Mouse (Mus musculus) kidney, embryonic 14.5 days (tissue): ENCODE data around the gene Satb1. TPM values are rescaled to one million over a fixed set of nuclear protein-coding genes. Genes with fewer than 3 reads are reported as not detected.

Experiments used
- ATAC-seq: fragments of 200-750 bp; cut with Nextera tagmentation; 2 replicates; pipeline ENCODE4 v1.8.0; 2017; ENCODE audit warnings: moderate number of reproducible peaks, mild to moderate bottlenecking, moderate TSS enrichment, moderate library complexity; ENCODE audit not compliant: low FRiP score, low TSS enrichment
- H3K27ac ChIP-seq: fragments of 300-500 bp; sonication (generic); 2 replicates; pipeline ENCODE4 v1.5.1; 2014; ENCODE audit warnings: low read depth, mild to moderate bottlenecking, low read length, moderate library complexity, mixed read lengths
- H3K27me3 ChIP-seq: fragments of 300-500 bp; sonication (generic); 2 replicates; pipeline ENCODE4 v1.6.1; 2014; ENCODE audit warnings: mild to moderate bottlenecking, low read length; ENCODE audit not compliant: control insufficient read depth, insufficient read depth
- H3K36me3 ChIP-seq: fragments of 300-500 bp; sonication (generic); 2 replicates; pipeline ENCODE4 v1.6.1; 2014; ENCODE audit warnings: low read length, mixed read lengths; ENCODE audit not compliant: control insufficient read depth, insufficient read depth
- H3K4me1 ChIP-seq: fragments of 300-500 bp; sonication (generic); 2 replicates; pipeline ENCODE4 v1.6.1; 2014; ENCODE audit warnings: low read length, mixed read lengths; ENCODE audit not compliant: control insufficient read depth, insufficient read depth
- H3K4me2 ChIP-seq: fragments of 300-500 bp; sonication (generic); replicated peaks from 2 replicates; pipeline ENCODE4 v1.6.1; 2014; ENCODE audit warnings: low read depth, mild to moderate bottlenecking, low read length
- H3K4me3 ChIP-seq: fragments of 300-500 bp; sonication (generic); 2 replicates; pipeline ENCODE4 v1.5.1; 2014; ENCODE audit warnings: mild to moderate bottlenecking, low read length
- H3K9ac ChIP-seq: fragments of 300-500 bp; sonication (generic); 2 replicates; pipeline ENCODE4 v1.6.1; 2014; ENCODE audit warnings: low read depth, mild to moderate bottlenecking, low read length, moderate library complexity
- H3K9me3 ChIP-seq: fragments of 300-500 bp; sonication (generic); 2 replicates; pipeline ENCODE4 v1.6.1; 2016; ENCODE audit warnings: low read length; ENCODE audit not compliant: control insufficient read depth
- WGBS: fragments of 180-500 bp; shearing (Covaris S2); extraction: QIAGEN DNeasy Blood & Tissue Kit; methylation state at CpG from one replicate; pipeline ENCODE4 v1.1.7; 2014; 5-methylcytosine and 5-hydroxymethylcytosine counted together
- polyA plus RNA-seq: library from polyadenylated mRNA; unstranded; fragments of >200 nt; fragmentation: Nextera tagmentation; extraction: Ambion mirVana; gene quantifications from 2 replicates; pipeline ENCODE4 v1.2.1, GENCODE M21; 2014

Gene Satb1
- polyA plus RNA-seq, 1 experiment from 2014 or later, result 12.7 TPM

DNA sequence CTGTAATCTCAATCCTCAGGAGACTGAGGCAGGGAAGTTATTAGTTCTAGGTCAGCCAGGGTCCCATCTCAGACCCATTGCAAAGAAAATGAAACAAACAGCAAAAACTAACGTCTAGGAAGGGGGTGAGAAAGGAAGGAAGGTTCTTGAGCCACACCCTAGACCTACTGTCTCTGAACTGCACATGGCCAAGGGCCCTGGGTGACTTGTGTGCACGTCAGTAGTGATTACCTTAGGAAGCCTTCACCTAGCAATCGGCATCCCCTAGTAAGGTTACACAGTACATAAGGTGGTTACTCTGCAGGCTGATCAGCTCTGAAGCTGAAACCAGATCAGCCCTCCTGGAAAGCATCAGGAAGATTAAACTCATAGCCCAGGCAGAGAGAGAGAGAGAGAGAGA, 22.2 kb upstream of the Satb1 start:
- 88% methylated on average over 3 of the region's 3 CpGs for WGBS
- no peaks in the 10 kb centered on the region for H3K27me3 ChIP-seq
- no peaks in the 10 kb centered on the region for H3K4me1 ChIP-seq
- H3K9me3 ChIP-seq, result no peaks in the 10 kb centered on the region
- no peak overlapping the region for H3K9ac ChIP-seq
- ATAC-seq, result no peak
- H3K4me3 ChIP-seq, result no peak overlapping the region
- no peaks in the 10 kb centered on the region for H3K36me3 ChIP-seq
- no peak overlapping the region for H3K4me2 ChIP-seq
- no peak overlapping the region for H3K27ac ChIP-seq

DNA sequence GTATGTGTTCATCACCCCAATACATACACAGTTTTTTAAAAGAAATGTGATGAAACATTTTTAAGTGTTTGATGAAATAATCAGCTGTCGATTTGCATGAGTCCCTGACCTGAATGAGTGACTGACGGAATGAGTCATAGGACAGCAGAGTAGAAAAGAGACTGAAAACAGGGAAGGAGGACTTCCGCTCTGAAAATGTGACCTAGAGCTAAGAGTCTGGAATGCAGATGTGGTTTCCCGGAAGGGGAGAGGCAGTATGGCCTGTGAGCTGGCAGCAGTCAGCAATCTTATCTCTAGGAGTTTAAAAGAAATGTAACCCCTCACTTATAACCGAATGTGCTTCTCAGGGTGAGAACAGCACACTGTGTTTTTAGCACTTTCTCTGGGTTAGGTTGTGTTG, 20.9 kb upstream of the Satb1 start:
- Histone ChIP-seq H3K4me1 (no peaks in the 10 kb centered on the region), H3K4me2 (no peak overlapping the region), H3K4me3 (no peak overlapping the region), H3K9ac (no peak overlapping the region), H3K9me3 (no peaks in the 10 kb centered on the region), H3K36me3 (no peaks in the 10 kb centered on the region), H3K27me3 (no peaks in the 10 kb centered on the region), H3K27ac (no peak overlapping the region)
- 78% methylated on average over 5 of the region's 5 CpGs for WGBS
- ATAC-seq, result no peak

DNA sequence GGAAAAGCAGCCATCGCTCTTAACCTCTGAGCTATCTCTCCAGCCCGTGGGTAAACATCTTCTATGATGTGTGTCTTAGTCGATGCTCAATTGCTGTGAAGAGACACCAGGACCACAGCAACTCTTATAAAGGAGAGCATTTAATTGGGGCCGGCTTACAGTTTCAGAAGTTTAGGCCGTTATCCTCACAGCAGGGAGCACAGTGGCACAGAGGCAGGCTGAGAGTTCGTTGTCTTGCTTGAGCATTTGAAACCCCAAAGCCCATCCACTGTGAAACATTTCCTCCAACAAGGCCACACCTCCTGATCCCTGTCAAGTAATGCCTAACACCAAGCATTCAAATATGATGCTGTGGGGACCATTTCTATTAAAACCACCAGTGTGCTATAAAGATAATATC, 7.5 kb upstream of the Satb1 start:
- Histone ChIP-seq H3K27ac (no peak overlapping the region), H3K36me3 (no peaks in the 10 kb centered on the region), H3K9ac (no peak overlapping the region), H3K27me3 (peaks cover 4% of the 10 kb centered on the region; the same call in 1 of the 2 replicates), H3K4me3 (no peak overlapping the region), H3K4me1 (no peaks in the 10 kb centered on the region), H3K4me2 (no peak overlapping the region), H3K9me3 (no peaks in the 10 kb centered on the region)
- 71% methylated on average over 6 of the region's 6 CpGs for WGBS
- no peak for ATAC-seq

DNA sequence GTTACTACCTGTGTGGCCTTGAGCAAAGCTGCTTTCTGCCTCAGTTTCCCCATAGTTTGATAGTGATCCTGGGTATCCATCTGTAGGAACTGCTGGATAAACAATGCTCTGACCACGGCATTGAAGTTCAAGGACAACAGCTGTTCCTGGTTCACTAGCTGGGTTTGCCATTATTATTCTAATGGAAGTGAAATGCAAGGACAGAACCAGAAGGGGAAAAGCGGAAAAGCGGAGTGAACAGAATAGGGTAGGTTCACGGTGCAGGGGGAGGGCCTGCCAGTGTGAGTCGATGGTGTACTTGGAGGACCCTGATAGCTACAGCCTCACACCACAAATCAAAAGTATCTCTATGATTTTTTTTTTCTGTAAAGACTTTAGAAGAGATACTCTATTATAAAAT, 6.4 kb upstream of the Satb1 start:
- Histone ChIP-seq H3K4me1 (no peaks in the 10 kb centered on the region), H3K36me3 (no peaks in the 10 kb centered on the region), H3K4me2 (no peak overlapping the region), H3K27ac (no peak overlapping the region), H3K9me3 (no peaks in the 10 kb centered on the region), H3K27me3 (peaks cover 13% of the 10 kb centered on the region), H3K9ac (no peak overlapping the region), H3K4me3 (no peak overlapping the region)
- ATAC-seq, result no peak
- 85% methylated on average over 5 of the region's 5 CpGs for WGBS

DNA sequence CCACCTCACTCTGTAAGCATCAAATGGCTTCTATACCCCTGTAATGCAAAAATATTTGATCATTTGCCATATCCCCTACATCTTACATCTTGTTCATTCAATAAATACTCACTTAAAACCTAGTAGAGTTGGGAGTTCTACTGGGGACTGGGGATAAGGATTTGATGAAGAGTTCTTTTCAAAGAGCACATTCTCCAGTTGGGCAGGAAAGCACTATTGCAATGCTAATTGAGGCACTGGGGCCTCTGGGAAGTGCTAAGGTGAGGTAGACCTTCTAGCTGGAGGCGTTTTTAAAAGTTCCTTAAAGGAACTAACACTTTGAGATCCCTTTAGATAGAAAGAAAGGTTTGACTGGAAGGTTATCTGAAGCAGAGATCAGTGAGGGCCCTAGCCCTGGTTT, 3.8 kb upstream of the Satb1 start:
- Histone ChIP-seq H3K27ac (no peak overlapping the region), H3K4me3 (no peak overlapping the region), H3K9ac (no peak overlapping the region), H3K36me3 (no peaks in the 10 kb centered on the region), H3K4me1 (0 out of 2 replicates have a peak, but pooled peaks cover 4% of the 10 kb centered on the region), H3K27me3 (peaks cover 33% of the 10 kb centered on the region), H3K4me2 (no peak overlapping the region), H3K9me3 (no peaks in the 10 kb centered on the region)
- ATAC-seq, result no peak
- WGBS, result 20% methylated on average over 1 of the region's 1 CpGs

DNA sequence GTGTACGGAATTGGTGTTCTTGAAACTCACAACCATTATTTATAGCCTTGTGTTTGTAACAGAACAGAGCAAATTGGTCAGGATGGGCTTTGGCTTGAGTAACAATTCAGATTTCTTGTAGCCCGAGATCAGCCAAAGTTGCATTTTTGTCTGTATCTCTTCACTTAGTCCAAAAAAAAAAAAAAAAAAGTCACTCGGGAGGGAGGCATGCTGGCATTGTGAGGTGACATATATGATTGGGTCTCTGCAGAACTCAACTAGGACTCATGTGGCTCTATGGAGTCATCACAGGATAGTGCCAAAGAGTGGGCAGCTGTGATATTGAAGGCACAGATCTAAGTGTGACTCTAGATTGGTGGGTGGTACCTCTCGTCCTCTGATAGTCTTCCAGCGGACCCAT, 3.2 kb upstream of the Satb1 start:
- Histone ChIP-seq H3K27me3 (peaks cover 40% of the 10 kb centered on the region), H3K4me1 (0 out of 2 replicates have a peak, but pooled peaks cover 7% of the 10 kb centered on the region), H3K4me2 (no peak overlapping the region), H3K9me3 (no peaks in the 10 kb centered on the region), H3K4me3 (no peak overlapping the region), H3K9ac (no peak overlapping the region), H3K27ac (no peak overlapping the region), H3K36me3 (no peaks in the 10 kb centered on the region)
- 90% methylated on average over 5 of the region's 5 CpGs for whole genome bisulfite sequencing
- no peak for ATAC-seq

DNA sequence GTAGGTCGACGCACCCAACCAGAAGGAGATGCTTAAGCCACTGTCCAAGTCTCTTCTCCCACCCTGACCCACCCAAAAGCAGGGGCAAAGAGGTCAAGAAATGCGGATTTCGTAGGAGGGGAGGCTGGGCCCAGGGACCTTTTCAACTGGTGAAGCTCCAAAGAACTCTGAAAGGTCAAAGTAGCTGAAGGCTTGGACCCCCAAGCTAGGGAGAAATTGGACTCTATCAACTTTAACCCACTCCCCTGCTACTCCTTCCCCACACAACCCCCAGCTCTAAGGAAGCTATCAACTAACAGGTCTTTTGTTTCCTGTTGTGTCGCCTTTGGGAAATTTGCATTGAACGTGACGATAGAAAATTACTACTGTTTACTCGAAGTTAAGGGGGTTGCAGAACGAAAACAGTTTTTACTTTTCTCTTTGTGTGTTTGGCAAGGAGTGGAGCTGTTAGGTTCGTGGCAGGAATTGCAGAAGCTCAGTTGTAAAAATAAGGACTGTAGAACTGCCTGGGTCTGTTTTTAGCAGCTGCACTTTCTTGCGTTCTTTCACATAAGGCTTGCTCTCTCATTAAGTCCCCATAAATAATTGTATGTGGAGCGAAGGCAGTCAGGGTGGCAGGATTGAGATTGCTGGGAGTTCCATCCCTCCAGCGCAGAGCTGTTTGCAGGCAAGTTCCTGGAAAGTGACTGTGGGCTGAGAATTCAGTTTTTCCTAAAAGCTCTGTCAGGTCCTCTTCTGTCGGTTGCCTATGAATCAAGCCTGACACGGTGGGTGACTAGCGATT, 680 bp upstream of the Satb1 start:
- 0 out of 2 replicates have a peak, but pooled peaks cover 7% of the 10 kb centered on the region for H3K4me1 ChIP-seq
- WGBS, result 2% methylated on average over 16 of the region's 16 CpGs
- no peak overlapping the region for H3K27ac ChIP-seq
- H3K27me3 ChIP-seq, result peaks cover 60% of the 10 kb centered on the region
- H3K9ac ChIP-seq, result no peak overlapping the region
- H3K4me3 ChIP-seq, result peak overlapping the region; percentile 68; the same call in 1 of the 2 replicates
- ATAC-seq, result no peak; the same call in 1 of the 2 replicates
- H3K4me2 ChIP-seq, result peak overlapping the region; percentile 97
- H3K9me3 ChIP-seq, result no peaks in the 10 kb centered on the region
- no peaks in the 10 kb centered on the region for H3K36me3 ChIP-seq

DNA sequence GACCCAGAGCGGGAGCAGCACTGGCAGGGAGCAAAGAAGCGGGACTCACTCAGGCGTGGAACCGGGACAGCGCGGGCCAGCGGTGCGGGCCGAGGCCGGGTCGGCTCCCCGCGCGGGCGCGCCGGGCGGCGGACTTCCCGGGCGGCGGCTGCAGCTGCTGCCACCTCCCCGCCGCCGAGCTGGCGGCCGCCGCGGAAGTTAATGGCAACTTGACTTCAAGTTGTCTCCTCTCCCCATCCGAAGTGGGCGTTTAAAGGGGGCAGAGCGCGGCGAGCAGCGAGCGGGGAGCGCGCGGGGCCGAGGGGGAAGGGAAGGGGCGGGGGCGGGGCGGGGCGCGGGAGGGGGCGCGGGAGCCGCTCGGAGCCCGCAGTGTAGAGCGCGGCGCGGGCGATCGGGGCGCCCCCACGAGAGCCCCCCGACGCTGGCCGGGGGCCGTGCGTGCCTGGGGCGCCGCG, 642 bp downstream of the Satb1 start:
- peak; percentile 65 for ATAC-seq
- peak overlapping the region; percentile 50 for H3K9ac ChIP-seq
- 0 out of 2 replicates have a peak, but pooled peaks cover 7% of the 10 kb centered on the region for H3K4me1 ChIP-seq
- H3K9me3 ChIP-seq, result no peaks in the 10 kb centered on the region
- H3K27me3 ChIP-seq, result peaks cover 71% of the 10 kb centered on the region
- H3K27ac ChIP-seq, result no peak overlapping the region
- H3K36me3 ChIP-seq, result no peaks in the 10 kb centered on the region
- H3K4me2 ChIP-seq, result peak overlapping the region; percentile 97
- peak overlapping the region; percentile 68 for H3K4me3 ChIP-seq
- WGBS, result under 1% methylated on average over 30 of the region's 66 CpGs

DNA sequence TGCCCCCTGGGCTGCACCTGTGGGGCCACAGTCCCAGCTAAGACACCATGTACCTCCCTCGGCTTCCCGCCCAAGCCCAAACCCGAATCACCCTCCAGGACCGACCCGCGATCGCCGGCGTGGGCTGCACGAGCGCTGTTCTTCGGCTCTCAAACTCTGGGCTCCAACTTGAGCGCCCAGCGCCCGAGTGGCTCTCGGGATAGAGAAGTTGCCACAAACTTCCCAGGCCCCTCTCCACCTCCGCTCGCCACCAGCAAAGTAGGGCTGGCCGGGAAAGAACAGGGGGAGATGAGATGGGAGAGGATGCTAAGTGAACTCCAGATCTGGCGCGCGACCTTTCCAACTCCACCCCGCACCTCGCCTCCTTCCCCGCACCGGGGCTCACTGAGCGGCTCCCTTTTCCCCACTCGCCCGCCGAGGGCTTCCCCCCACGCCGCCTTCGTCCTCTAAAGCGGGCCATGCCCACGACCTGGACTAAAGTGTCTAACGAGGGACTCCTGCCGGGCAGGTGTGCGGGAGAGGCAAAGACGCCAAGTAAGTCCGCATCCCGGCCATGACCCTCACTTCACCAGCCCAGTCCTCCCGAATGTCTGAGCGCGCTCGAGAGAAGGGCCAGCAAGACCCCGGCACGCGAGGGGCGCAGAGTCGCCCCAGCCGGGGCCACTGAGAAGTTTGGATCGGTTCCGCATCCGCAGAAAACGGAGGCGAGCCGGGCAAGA, 1.2 kb downstream of the Satb1 start:
- H3K27me3 ChIP-seq, result peaks cover 75% of the 10 kb centered on the region
- H3K36me3 ChIP-seq, result no peaks in the 10 kb centered on the region
- peak overlapping the region; percentile 97 for H3K4me2 ChIP-seq
- no peaks in the 10 kb centered on the region for H3K9me3 ChIP-seq
- H3K4me1 ChIP-seq, result 0 out of 2 replicates have a peak, but pooled peaks cover 7% of the 10 kb centered on the region
- no peak overlapping the region for H3K27ac ChIP-seq
- H3K4me3 ChIP-seq, result peak overlapping the region; percentile 68
- 1% methylated on average over 57 of the region's 57 CpGs for WGBS
- ATAC-seq, result peak; percentile 8
- H3K9ac ChIP-seq, result peak overlapping the region; percentile 50
